Mouse (Mus musculus): ENCODE measurements around the gene Tmem251. TPM values are rescaled to one million over a fixed set of nuclear protein-coding genes. Genes with fewer than 3 reads are reported as not detected.
A peak's percentile ranks its signal among the peaks of the same experiment; 100 is the strongest.

Tmem251 gene
- polyA plus RNA-seq, 1 experiment = 1.2 TPM

DNA sequence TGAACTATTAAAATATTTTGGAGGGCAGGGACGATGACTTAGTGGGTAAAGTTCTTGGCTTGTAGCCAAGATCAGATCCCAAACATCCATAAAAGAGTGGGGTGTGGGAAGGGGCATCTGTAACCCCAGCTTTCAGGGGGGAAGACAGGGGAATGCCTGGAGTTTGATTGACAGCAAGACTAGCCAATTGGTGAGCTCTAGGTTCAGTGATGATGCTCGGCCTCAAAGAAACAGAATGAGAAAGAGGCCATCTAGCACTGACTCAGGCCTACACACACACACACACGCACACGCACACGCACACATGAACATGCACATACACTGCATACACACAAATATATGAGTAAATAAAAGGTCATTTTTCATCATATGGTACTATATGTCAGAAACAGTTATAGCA, 33.7 kb upstream of the Tmem251 start:
- H3K9me3 ChIP-seq = no peaks in the 10 kb centered on the region
- TF ChIP-seq FLI1 (IDR thresholded peaks at IDR 0.05; ENCODE audit: low read length) (no peak), GATA1 (IDR thresholded peaks at IDR 0.05; ENCODE audit: borderline replicate concordance, low read length) (no peak)
- H3K4me3 ChIP-seq (replicated peaks) = no peak overlapping the region
- H3K27me3 ChIP-seq (replicated peaks) = peaks cover 1% of the 10 kb centered on the region
- peaks cover 34% of the 10 kb centered on the region for H3K4me1 ChIP-seq
- no peaks in the 10 kb centered on the region for H3K36me3 ChIP-seq (replicated peaks; ENCODE audit: low read length)

DNA sequence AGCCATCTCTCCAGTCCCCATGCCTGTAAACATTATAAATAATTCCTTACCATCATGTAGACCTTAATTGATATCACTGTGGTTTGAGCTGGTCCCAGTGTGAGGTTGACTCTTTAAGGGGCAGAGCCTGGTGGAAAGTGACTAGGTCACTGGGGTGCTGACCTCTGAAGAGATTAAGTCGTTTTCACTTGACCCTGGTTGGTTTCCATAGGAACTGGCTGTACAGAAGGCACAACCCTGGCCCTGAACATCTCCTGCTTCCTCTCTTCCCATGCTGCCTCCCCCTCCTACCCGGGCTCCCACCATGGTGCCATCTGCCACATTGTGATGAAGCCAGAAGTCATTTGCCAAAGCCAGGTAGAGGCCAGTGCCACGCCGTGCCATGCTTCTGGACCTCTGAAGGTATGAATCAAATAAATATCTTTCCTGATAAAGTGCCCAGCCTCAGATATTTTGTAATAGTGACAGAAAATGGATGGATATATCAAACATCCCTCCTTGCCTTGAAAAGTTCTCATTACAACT, 32.6 kb upstream of the Tmem251 start:
- H3K9me3 ChIP-seq = no peaks in the 10 kb centered on the region
- H3K4me3 ChIP-seq (replicated peaks) = no peak overlapping the region
- peaks cover 26% of the 10 kb centered on the region for H3K4me1 ChIP-seq
- H3K36me3 ChIP-seq (replicated peaks; ENCODE audit: low read length) = no peaks in the 10 kb centered on the region
- TF ChIP-seq FLI1 (IDR thresholded peaks at IDR 0.05; ENCODE audit: low read length) (no peak), GATA1 (IDR thresholded peaks at IDR 0.05; ENCODE audit: borderline replicate concordance, low read length) (no peak)
- H3K27me3 ChIP-seq (replicated peaks) = peaks cover 1% of the 10 kb centered on the region

DNA sequence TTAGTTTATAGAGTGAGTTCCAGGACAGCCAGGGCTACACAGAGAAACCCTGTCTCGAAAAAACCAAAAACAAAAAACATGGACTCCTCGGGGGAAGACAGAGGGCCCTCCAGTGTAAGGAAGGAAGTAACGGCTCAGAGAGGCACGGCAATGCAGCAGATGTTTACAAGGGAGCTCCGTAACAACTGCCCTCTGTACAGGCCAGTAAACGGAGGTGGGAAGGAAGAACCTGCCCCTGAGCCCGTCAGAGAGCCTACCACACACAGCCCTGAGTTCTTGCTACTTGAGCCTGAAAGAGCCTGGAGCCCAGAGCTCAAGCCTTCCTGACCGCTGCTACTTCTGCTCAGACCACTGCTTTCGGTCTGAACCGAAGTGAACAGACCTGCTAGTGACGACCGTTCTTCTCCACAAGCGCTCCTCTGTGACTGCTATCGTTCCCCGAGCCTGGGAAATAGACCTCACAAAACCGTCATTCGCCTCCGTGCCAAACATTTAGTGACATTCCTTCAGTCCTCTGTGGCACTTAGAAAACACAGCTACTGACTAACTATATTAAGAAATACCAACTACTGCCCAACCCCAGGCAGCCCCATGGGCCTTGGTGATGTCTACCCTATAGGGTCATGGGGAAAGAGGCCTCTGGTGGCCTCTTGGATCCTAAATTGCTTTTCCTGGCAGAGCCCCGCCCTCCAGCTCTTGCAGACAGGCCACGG, 30.3 kb upstream of the Tmem251 start:
- Histone ChIP-seq H3K36me3 (replicated peaks; ENCODE audit: low read length) (no peaks in the 10 kb centered on the region), H3K4me3 (replicated peaks) (peak overlapping the region; percentile 28), H3K9me3 (no peaks in the 10 kb centered on the region), H3K4me1 (peaks cover 16% of the 10 kb centered on the region; the same call in 1 of the 2 replicates), H3K27me3 (replicated peaks) (no peaks in the 10 kb centered on the region)
- TF ChIP-seq GATA1 (IDR thresholded peaks at IDR 0.05; ENCODE audit: borderline replicate concordance, low read length) = no peak
- TF ChIP-seq FLI1 (IDR thresholded peaks at IDR 0.05; ENCODE audit: low read length) = no peak

DNA sequence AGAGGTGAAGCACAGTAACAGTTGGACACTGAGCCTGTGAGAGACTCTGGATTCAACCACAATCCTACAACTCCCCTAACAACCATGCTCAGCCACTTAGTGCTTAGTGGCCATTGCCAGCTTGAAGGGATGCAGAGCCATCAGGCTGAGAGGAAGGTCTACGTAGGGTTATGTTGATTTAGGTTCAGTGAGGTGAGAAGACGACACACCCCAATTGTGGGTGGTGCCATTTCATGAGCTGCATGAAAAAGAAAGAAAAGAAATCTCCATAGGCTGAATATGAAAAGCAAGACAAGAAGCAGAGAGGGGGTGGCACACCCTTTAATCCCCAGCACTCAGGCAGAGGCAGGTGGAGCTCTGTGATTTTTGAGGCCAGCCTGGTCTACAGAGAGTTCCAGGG, 29.4 kb upstream of the Tmem251 start:
- H3K4me1 ChIP-seq = peaks cover 16% of the 10 kb centered on the region; the same call in 1 of the 2 replicates
- H3K27me3 ChIP-seq (replicated peaks) = no peaks in the 10 kb centered on the region
- TF ChIP-seq FLI1 (IDR thresholded peaks at IDR 0.05; ENCODE audit: low read length) (no peak), GATA1 (IDR thresholded peaks at IDR 0.05; ENCODE audit: borderline replicate concordance, low read length) (no peak)
- no peaks in the 10 kb centered on the region for H3K36me3 ChIP-seq (replicated peaks; ENCODE audit: low read length)
- H3K9me3 ChIP-seq = no peaks in the 10 kb centered on the region
- H3K4me3 ChIP-seq (replicated peaks) = no peak overlapping the region

DNA sequence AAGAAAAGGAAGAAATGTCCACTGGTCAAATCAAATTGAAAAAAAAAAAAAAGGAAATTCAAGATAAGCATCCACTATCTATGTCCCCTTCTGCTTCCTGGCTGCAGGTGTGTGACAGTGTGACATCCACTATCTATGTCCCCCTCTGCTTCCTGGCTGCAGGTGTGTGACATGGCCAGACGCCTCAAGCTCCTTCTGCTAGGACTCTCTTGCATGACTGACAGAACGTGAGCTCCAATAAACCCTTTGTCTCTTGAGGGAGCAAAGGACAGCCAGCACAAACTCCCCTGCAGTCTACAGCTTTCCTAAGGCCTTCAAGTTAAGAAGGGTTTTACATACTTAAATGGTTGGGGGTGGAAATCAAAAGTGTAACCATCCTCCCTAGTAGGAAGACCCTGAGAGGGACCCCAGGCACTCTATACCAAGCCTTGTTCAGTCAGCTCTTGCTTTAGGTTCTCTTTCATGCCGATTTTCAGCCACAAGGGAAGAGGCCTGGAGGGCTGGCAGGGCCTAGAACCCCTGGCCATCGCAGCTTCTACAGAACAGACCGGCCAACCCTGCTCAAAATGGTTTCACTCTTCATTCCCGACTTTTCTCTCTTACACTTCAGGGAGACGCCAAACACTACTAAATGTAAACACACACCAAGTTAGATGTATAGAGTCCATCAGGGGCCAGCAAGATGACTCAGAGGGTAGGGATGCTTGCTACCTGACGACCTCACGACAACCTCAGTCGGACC, 28.7 kb upstream of the Tmem251 start:
- no peaks in the 10 kb centered on the region for H3K9me3 ChIP-seq
- TF ChIP-seq FLI1 (IDR thresholded peaks at IDR 0.05; ENCODE audit: low read length) (no peak), GATA1 (IDR thresholded peaks at IDR 0.05; ENCODE audit: borderline replicate concordance, low read length) (no peak)
- H3K27me3 ChIP-seq (replicated peaks) = no peaks in the 10 kb centered on the region
- H3K36me3 ChIP-seq (replicated peaks; ENCODE audit: low read length) = no peaks in the 10 kb centered on the region
- H3K4me1 ChIP-seq = peaks cover 16% of the 10 kb centered on the region; the same call in 1 of the 2 replicates
- peak overlapping the region; percentile 6 for H3K4me3 ChIP-seq (replicated peaks)

DNA sequence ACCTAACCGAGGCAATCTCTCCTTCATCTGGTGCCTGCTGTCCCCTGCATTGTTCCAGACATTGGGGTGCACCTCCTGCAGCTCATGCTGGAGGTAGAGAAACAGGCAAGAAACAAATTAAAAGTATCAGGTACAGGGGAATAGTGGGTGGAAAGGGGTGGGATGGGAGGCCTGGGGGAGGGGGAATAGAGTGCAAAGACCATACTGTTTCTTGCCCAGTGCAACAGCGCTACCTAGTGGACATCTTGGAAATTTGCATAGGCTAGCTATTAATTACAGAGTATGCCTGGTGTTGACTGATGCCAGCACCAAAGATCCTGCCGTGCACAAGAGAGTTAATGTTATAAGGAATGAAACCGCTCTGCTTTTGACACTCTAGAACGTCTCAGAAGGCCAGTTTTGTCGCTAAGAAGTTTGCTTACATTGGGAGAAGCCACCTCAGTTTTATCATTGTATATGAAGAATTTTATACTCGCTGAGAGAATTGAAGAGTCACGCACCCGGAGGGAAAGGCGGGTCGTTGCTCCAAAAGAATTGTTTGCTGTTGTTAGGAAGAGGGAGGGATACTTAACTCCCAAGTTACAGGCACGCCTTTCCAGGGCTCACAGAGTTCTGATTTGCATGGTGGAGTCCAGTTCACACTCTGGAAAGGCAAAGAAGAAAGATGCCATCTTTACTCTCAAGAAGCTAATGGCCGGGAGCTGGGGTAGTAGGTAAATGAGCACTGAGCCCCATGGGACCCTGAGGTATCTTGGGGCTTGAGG, 23.8 kb upstream of the Tmem251 start:
- Histone ChIP-seq H3K4me3 (replicated peaks) (no peak overlapping the region), H3K27me3 (replicated peaks) (no peaks in the 10 kb centered on the region), H3K9me3 (no peaks in the 10 kb centered on the region), H3K4me1 (peaks cover 10% of the 10 kb centered on the region), H3K36me3 (replicated peaks; ENCODE audit: low read length) (no peaks in the 10 kb centered on the region)
- TF ChIP-seq GATA1 (IDR thresholded peaks at IDR 0.05; ENCODE audit: borderline replicate concordance, low read length) (no peak), FLI1 (IDR thresholded peaks at IDR 0.05; ENCODE audit: low read length) (no peak)

DNA sequence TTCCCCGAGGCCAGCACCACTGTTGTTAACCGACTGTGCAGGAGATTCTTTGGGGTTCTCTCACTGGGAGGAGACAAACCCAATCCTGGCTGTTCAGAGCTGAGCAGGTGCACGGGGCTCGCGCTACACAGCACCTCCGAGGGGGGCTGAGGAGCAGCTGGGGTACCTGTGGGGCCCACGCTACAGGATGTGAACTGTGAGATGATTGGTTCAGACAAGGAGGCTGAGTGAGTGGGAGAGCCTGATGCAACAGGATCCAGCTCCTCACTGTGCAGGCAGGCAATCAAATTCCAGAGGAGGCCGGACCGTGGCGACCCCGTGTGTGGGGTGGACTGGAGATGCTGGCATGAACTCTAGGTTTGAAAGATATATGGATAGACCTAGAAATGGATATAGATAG, 21.1 kb upstream of the Tmem251 start:
- H3K27me3 ChIP-seq (replicated peaks) = no peaks in the 10 kb centered on the region

DNA sequence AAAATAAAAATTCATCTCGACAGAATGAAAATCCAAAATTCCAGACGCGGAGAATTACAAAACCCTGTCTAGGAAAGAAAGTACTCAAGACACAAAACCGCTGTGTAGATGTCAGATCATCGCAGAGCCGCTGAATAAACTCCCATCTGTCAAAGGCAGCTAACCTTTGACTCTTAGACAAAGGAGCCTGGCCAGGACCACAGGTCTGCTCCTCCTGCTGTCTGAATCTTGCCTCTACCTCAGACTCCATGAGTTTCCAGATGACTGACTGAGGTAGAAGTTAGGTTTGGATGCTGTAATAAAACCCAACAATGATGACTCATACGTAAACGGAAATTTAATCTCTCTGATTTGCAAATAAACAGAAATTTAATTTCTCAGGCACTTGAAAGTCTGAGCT, 20.6 kb upstream of the Tmem251 start:
- Histone ChIP-seq H3K4me1 (peaks cover 26% of the 10 kb centered on the region), H3K27me3 (replicated peaks) (no peaks in the 10 kb centered on the region)
- TF ChIP-seq GATA1 (IDR thresholded peaks at IDR 0.05; ENCODE audit: borderline replicate concordance, low read length) (no peak), FLI1 (IDR thresholded peaks at IDR 0.05; ENCODE audit: low read length) (no peak)

More for the DNA sequence above, 21.1 kb upstream of the Tmem251 start:
- TF ChIP-seq GATA1 (IDR thresholded peaks at IDR 0.05; ENCODE audit: borderline replicate concordance, low read length) (no peak), FLI1 (IDR thresholded peaks at IDR 0.05; ENCODE audit: low read length) (no peak)
- Histone ChIP-seq H3K4me1 (peaks cover 26% of the 10 kb centered on the region), H3K9me3 (peaks cover 5% of the 10 kb centered on the region), H3K36me3 (replicated peaks; ENCODE audit: low read length) (no peaks in the 10 kb centered on the region), H3K4me3 (replicated peaks) (no peak overlapping the region)

DNA sequence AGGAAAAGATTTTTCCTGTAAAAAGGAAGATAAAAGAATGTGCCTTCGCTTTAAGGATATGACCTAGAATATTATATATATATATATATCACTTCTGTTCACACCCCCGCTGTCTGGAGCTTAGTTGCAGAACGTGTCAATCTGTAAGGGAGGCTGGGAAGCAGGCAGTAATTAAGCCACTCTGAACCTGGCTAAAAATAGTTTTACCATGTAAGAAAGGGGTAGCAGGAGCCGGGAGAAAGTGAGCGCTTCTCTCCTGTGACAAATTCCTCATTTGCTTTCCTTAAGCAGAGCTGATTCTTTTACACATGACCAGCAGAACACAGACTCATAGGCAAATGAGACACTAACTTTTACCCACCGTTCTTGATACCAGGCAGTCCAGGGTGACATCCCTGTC, 19.7 kb upstream of the Tmem251 start:
- Histone ChIP-seq H3K4me1 (peaks cover 30% of the 10 kb centered on the region), H3K27me3 (replicated peaks) (peaks cover 2% of the 10 kb centered on the region), H3K4me3 (replicated peaks) (no peak overlapping the region), H3K36me3 (replicated peaks; ENCODE audit: low read length) (no peaks in the 10 kb centered on the region), H3K9me3 (peaks cover 7% of the 10 kb centered on the region)
- TF ChIP-seq FLI1 (IDR thresholded peaks at IDR 0.05; ENCODE audit: low read length) = no peak
- no peak for TF ChIP-seq GATA1 (IDR thresholded peaks at IDR 0.05; ENCODE audit: borderline replicate concordance, low read length)

More for the DNA sequence above, 20.6 kb upstream of the Tmem251 start:
- Histone ChIP-seq H3K36me3 (replicated peaks; ENCODE audit: low read length) (no peaks in the 10 kb centered on the region), H3K9me3 (peaks cover 7% of the 10 kb centered on the region), H3K4me3 (replicated peaks) (no peak overlapping the region)

All from megakaryocyte, embryonic 14.5 days (primary cell).